Mouse (Mus musculus) common myeloid progenitor, adult 5-6 weeks (primary cell): ENCODE measurements around the gene Slc22a8. TPM values are rescaled to one million over a fixed set of nuclear protein-coding genes. Genes with fewer than 3 reads are reported as not detected.

Source experiments
- total RNA-seq: library from RNA; stranded (forward); fragments of 200-1000, 187-1606 nt; gene quantifications from 2 replicates; pipeline ENCODE4 v1.2.3, GENCODE M21; 2017

Gene Slc22a8
- total RNA-seq, 1 experiment from 2014 or later: not detected

Other genes with a start within 250 kb of the Slc22a8 start
- not detected in 2 replicates for gene Slc22a30, start 186.1 kb upstream of the Slc22a8 start, total RNA-seq
- gene Slc22a6, start 26.8 kb downstream of the Slc22a8 start, total RNA-seq: not detected in 2 replicates
- not detected in 2 replicates for gene Chrm1, start 72.5 kb downstream of the Slc22a8 start, total RNA-seq
- gene Slc3a2, start 132.1 kb downstream of the Slc22a8 start, total RNA-seq: 124 and 150 TPM in 2 replicates
- gene Wdr74, start 144.6 kb downstream of the Slc22a8 start, total RNA-seq: 121 and 149 TPM in 2 replicates
- 1.5 and 5.8 TPM in 2 replicates for gene 1700092M07Rik, start 149.5 kb downstream of the Slc22a8 start, total RNA-seq
- gene Stx5a, start 150.2 kb downstream of the Slc22a8 start, total RNA-seq: 45.7 and 60.0 TPM in 2 replicates
- gene Nxf1, start 165.8 kb downstream of the Slc22a8 start, total RNA-seq: 126 and 129 TPM in 2 replicates
- 36.9 and 48.2 TPM in 2 replicates for gene Tmem223, start 179.7 kb downstream of the Slc22a8 start, total RNA-seq
- gene Tmem179b, start 183.2 kb downstream of the Slc22a8 start, total RNA-seq: 57.4 and 60.0 TPM in 2 replicates
- gene Taf6l, start 195.2 kb downstream of the Slc22a8 start, total RNA-seq: 10.3 and 11.4 TPM in 2 replicates
- 52.9 and 62.4 TPM in 2 replicates for gene Polr2g, start 207.3 kb downstream of the Slc22a8 start, total RNA-seq
- 1.8 and 1.9 TPM in 2 replicates for gene Zbtb3, start 211.3 kb downstream of the Slc22a8 start, total RNA-seq
- gene Ttc9c, start 228.1 kb downstream of the Slc22a8 start, total RNA-seq: 65.7 and 68.2 TPM in 2 replicates
- gene Hnrnpul2, start 228.8 kb downstream of the Slc22a8 start, total RNA-seq: 89.1 and 100 TPM in 2 replicates
- gene AC129217.1, start 238.5 kb downstream of the Slc22a8 start, total RNA-seq: 4.2 TPM in 1 of 2 replicates, not detected in the other
- gene Bscl2, start 246.2 kb downstream of the Slc22a8 start, total RNA-seq: 34.5 and 41.5 TPM in 2 replicates
- not detected in 2 replicates for gene Gng3, start 247.9 kb downstream of the Slc22a8 start, total RNA-seq